In genomic region chr5:141302287-141302694, GRCm38 (mm10) we compare ENCODE assay signal across 15 mouse cellular contexts.
DNase-seq lines count a peak whose midpoint lies in the region; ATAC-seq lines count a peak whose summit lies in the region.
"Had no signal": no experiment of that assay in that cellular context is flagged by ENCODE, and none has a peak within 500 bp of the region (broad histone marks: within the 10 kb centered on the region; RNA-seq: fewer than 3 reads in every experiment).

No protein-coding gene starts in this region.

- H3K4me3 ChIP-seq in forebrain, embryonic 14.5 days (ENCODE audit: low read depth, low read length): no peak overlapping the region
- H3K4me3 ChIP-seq in forebrain, embryonic 15.5 days: no peak overlapping the region
- H3K4me3 ChIP-seq in liver, embryonic 11.5 days (ENCODE audit: low read depth, low read length): no peak overlapping the region
- no peak overlapping the region for H3K4me3 ChIP-seq in lung, embryonic 15.5 days
- no peak overlapping the region for H3K4me3 ChIP-seq in stomach, embryonic 16.5 days (replicated peaks; ENCODE audit: low read length)
- H3K4me3 ChIP-seq: limb, embryonic 13.5 days; midbrain, embryonic 10.5 days; myocyte had no signal

- H3K4me1 ChIP-seq in forebrain, embryonic 14.5 days (ENCODE audit: control insufficient read depth, insufficient read depth, low read length): no peaks in the 10 kb centered on the region; the same call in 1 of the 2 replicates
- 0 out of 2 replicates have a peak, but pooled peaks cover 4% of the 10 kb centered on the region for H3K4me1 ChIP-seq in forebrain, embryonic 15.5 days
- no peaks in the 10 kb centered on the region; the same call in 1 of the 2 replicates for H3K4me1 ChIP-seq in liver, embryonic 11.5 days (replicated peaks; ENCODE audit: control insufficient read depth, insufficient read depth, low read length)
- 0 out of 2 replicates have a peak, but pooled peaks cover 6% of the 10 kb centered on the region for H3K4me1 ChIP-seq in lung, embryonic 15.5 days
- peaks cover 10% of the 10 kb centered on the region for H3K4me1 ChIP-seq in stomach, embryonic 16.5 days (ENCODE audit: control insufficient read depth, insufficient read depth, low read length)
- H3K4me1 ChIP-seq: midbrain, embryonic 10.5 days had no signal

- H3K36me3 ChIP-seq in forebrain, embryonic 14.5 days (ENCODE audit: control insufficient read depth, insufficient read depth, low read length): no peaks in the 10 kb centered on the region
- no peaks in the 10 kb centered on the region for H3K36me3 ChIP-seq in forebrain, embryonic 15.5 days
- no peaks in the 10 kb centered on the region for H3K36me3 ChIP-seq in liver, embryonic 11.5 days (ENCODE audit: control insufficient read depth, insufficient read depth, low read length)
- no peaks in the 10 kb centered on the region for H3K36me3 ChIP-seq in lung, embryonic 15.5 days
- no peaks in the 10 kb centered on the region for H3K36me3 ChIP-seq in stomach, embryonic 16.5 days (ENCODE audit: control insufficient read depth, insufficient read depth, low read length)
- H3K36me3 ChIP-seq: limb, embryonic 13.5 days; midbrain, embryonic 10.5 days had no signal

- H3K9me3 ChIP-seq in forebrain, embryonic 14.5 days (replicated peaks; ENCODE audit: control insufficient read depth, low read length): no peaks in the 10 kb centered on the region
- H3K9me3 ChIP-seq in forebrain, embryonic 15.5 days: no peaks in the 10 kb centered on the region
- H3K9me3 ChIP-seq in liver, embryonic 11.5 days (ENCODE audit: control insufficient read depth, low read length): no peaks in the 10 kb centered on the region
- H3K9me3 ChIP-seq in lung, embryonic 15.5 days: no peaks in the 10 kb centered on the region
- no peaks in the 10 kb centered on the region for H3K9me3 ChIP-seq in stomach, embryonic 16.5 days (replicated peaks; ENCODE audit: control insufficient read depth, low read length)
- H3K9me3 ChIP-seq: limb, embryonic 13.5 days; midbrain, embryonic 10.5 days had no signal

- 66% methylated on average over 4 of the region's 4 CpGs for WGBS in forebrain, embryonic 14.5 days
- WGBS in forebrain, embryonic 15.5 days: 59% methylated on average over 4 of the region's 4 CpGs
- WGBS in liver, embryonic 11.5 days: 31% methylated on average over 4 of the region's 4 CpGs
- 25% methylated on average over 4 of the region's 4 CpGs for WGBS in lung, embryonic 15.5 days
- 33% methylated on average over 4 of the region's 4 CpGs for WGBS in stomach, embryonic 16.5 days

- H3K27me3 ChIP-seq in forebrain, embryonic 14.5 days (replicated peaks; ENCODE audit: control insufficient read depth, insufficient read depth, low read length): no peaks in the 10 kb centered on the region
- H3K27me3 ChIP-seq in forebrain, embryonic 15.5 days: no peaks in the 10 kb centered on the region
- H3K27me3 ChIP-seq in liver, embryonic 11.5 days (replicated peaks; ENCODE audit: control insufficient read depth, insufficient read depth, low read length): no peaks in the 10 kb centered on the region
- H3K27me3 ChIP-seq in lung, embryonic 15.5 days: peaks cover 19% of the 10 kb centered on the region; the same call in 1 of the 2 replicates
- no peaks in the 10 kb centered on the region for H3K27me3 ChIP-seq in stomach, embryonic 16.5 days (ENCODE audit: control insufficient read depth, insufficient read depth, low read length)

- peak; percentile 24 for DNase-seq in forebrain, embryonic 14.5 days (ENCODE audit: low spot score)
- no peak for DNase-seq in liver, embryonic 11.5 days (ENCODE audit: low spot score)
- no peak for DNase-seq in liver
- DNase-seq in kidney, adult 8-10 months: no peak
- DNase-seq in B cell, adult 2 months: no peak
- DNase-seq: adrenal gland, postnatal 14 days; kidney, postnatal 4 days; right cerebral cortex, postnatal 14 days; thymus, postnatal 25 days had no signal

- no peak for ATAC-seq in forebrain, embryonic 14.5 days
- ATAC-seq in forebrain, embryonic 15.5 days (replicated peaks): no peak
- ATAC-seq in liver, embryonic 11.5 days (replicated peaks; ENCODE audit: low FRiP score): peak; percentile 70
- peak; percentile 87 for ATAC-seq in lung, embryonic 15.5 days (ENCODE audit: borderline replicate concordance, extremely low read depth, low FRiP score, low TSS enrichment)
- ATAC-seq in stomach, embryonic 16.5 days (ENCODE audit: insufficient read depth, low FRiP score): peak; percentile 56; the same call in 1 of the 2 replicates

- H3K9ac ChIP-seq in forebrain, embryonic 14.5 days (ENCODE audit: low read length): no peak overlapping the region
- no peak overlapping the region for H3K9ac ChIP-seq in forebrain, embryonic 15.5 days (replicated peaks)
- no peak overlapping the region for H3K9ac ChIP-seq in liver, embryonic 11.5 days (ENCODE audit: low read depth, low read length)
- H3K9ac ChIP-seq in lung, embryonic 15.5 days: no peak overlapping the region
- no peak overlapping the region for H3K9ac ChIP-seq in stomach, embryonic 16.5 days (ENCODE audit: low read length)
- H3K9ac ChIP-seq: limb, embryonic 13.5 days had no signal

- H3K4me2 ChIP-seq in forebrain, embryonic 14.5 days (ENCODE audit: low read length): no peak overlapping the region
- no peak overlapping the region for H3K4me2 ChIP-seq in forebrain, embryonic 15.5 days (replicated peaks)
- no peak overlapping the region for H3K4me2 ChIP-seq in liver, embryonic 11.5 days
- no peak overlapping the region for H3K4me2 ChIP-seq in lung, embryonic 15.5 days
- no peak overlapping the region for H3K4me2 ChIP-seq in stomach, embryonic 16.5 days (ENCODE audit: low read depth, low read length)
- H3K4me2 ChIP-seq: limb, embryonic 13.5 days had no signal

- no peak overlapping the region for H3K27ac ChIP-seq in forebrain, embryonic 14.5 days (ENCODE audit: low read depth, low read length)
- H3K27ac ChIP-seq in forebrain, embryonic 15.5 days (replicated peaks): no peak overlapping the region
- H3K27ac ChIP-seq in liver, embryonic 11.5 days (ENCODE audit: low read depth, low read length): no peak overlapping the region
- no peak overlapping the region for H3K27ac ChIP-seq in lung, embryonic 15.5 days
- peak overlapping the region; percentile 48; the same call in 1 of the 2 replicates for H3K27ac ChIP-seq in stomach, embryonic 16.5 days (ENCODE audit: low read length)
- H3K27ac ChIP-seq: limb, embryonic 13.5 days; midbrain, embryonic 10.5 days had no signal

Comparison
In these comparisons a context has a peak if more than half of its experiments do, and no peak if none do; other contexts are left out.
1. ATAC-seq: peak in liver, embryonic 11.5 days (single experiment), lung, embryonic 15.5 days (single experiment) and stomach, embryonic 16.5 days (single experiment); none in forebrain, embryonic 14.5 days (single experiment) and forebrain, embryonic 15.5 days (single experiment).